Mouse (Mus musculus) neural tube, embryonic 12.5 days (tissue): ENCODE results near the gene Elavl1. TPM values are rescaled to one million over a fixed set of nuclear protein-coding genes. Genes with fewer than 3 reads are reported as not detected.
A peak's percentile ranks its signal among the peaks of the same experiment; 100 is the strongest.

Experiments
- ATAC-seq: fragments of 200-750 bp; cut with Nextera tagmentation; 2 replicates; pipeline ENCODE4 v1.8.0; 2017; ENCODE audit warnings: low read depth, mild to moderate bottlenecking, moderate TSS enrichment, moderate library complexity; ENCODE audit not compliant: low FRiP score
- H3K27ac ChIP-seq: fragments of 300-500 bp; sonication (generic); 2 replicates; pipeline ENCODE4 v1.5.1; 2016
- H3K27me3 ChIP-seq: fragments of 300-500 bp; sonication (generic); replicated peaks from 2 replicates; pipeline ENCODE4 v1.6.1; 2016; ENCODE audit warnings: mild to moderate bottlenecking
- H3K36me3 ChIP-seq: fragments of 300-500 bp; sonication (generic); 2 replicates; pipeline ENCODE4 v1.6.1; 2016; ENCODE audit warnings: mild to moderate bottlenecking
- H3K4me1 ChIP-seq: fragments of 300-500 bp; sonication (generic); 2 replicates; pipeline ENCODE4 v1.6.1; 2016
- H3K4me2 ChIP-seq: fragments of 300-500 bp; sonication (generic); replicated peaks from 2 replicates; pipeline ENCODE4 v1.6.1; 2016; ENCODE audit warnings: mild to moderate bottlenecking
- H3K4me3 ChIP-seq: fragments of 300-500 bp; sonication (generic); 2 replicates; pipeline ENCODE4 v1.5.1; 2016
- H3K9ac ChIP-seq: fragments of 300-500 bp; sonication (generic); 2 replicates; pipeline ENCODE4 v1.6.1; 2016; ENCODE audit warnings: mild to moderate bottlenecking
- H3K9me3 ChIP-seq: fragments of 300-500 bp; sonication (generic); 2 replicates; pipeline ENCODE4 v1.6.1; 2016; ENCODE audit warnings: mild to moderate bottlenecking
- WGBS: fragments of 180-500 bp; shearing (Covaris S2); methylation state at CpG from one replicate; pipeline ENCODE4 v1.1.7; 2016; 5-methylcytosine and 5-hydroxymethylcytosine counted together
- polyA plus RNA-seq: library from polyadenylated mRNA; unstranded; fragments of >200 nt; fragmentation: Nextera tagmentation; extraction: Ambion mirVana; gene quantifications from 2 replicates; pipeline ENCODE4 v1.2.1, GENCODE M21; 2016

Gene Elavl1
- polyA plus RNA-seq, 1 experiment from 2014 or later, result 222 TPM

GRCm38 (mm10) chr8:4237814-4238433 is 87.3 kb downstream of the Elavl1 start:
- Histone ChIP-seq H3K4me1 (peaks cover 19% of the 10 kb centered on the region), H3K27ac (peak overlapping the region; percentile 76), H3K9me3 (no peaks in the 10 kb centered on the region), H3K4me3 (peak overlapping the region; percentile 80), H3K4me2 (peak overlapping the region; percentile 92), H3K9ac (peak overlapping the region; percentile 58), H3K36me3 (peaks cover 14% of the 10 kb centered on the region), H3K27me3 (0 out of 2 replicates have a peak, but pooled peaks cover 4% of the 10 kb centered on the region)
- WGBS, result 20% methylated on average over 15 of the region's 15 CpGs
- peak; percentile 36; the same call in 1 of the 2 replicates for ATAC-seq

Other genes starting within 250 kb of the Elavl1 start
- gene Cd209f, start 219.6 kb downstream of the Elavl1 start, polyA plus RNA-seq, result not detected in 2 replicates
- not detected in 2 replicates for gene Cd209g, start 191.3 kb downstream of the Elavl1 start, polyA plus RNA-seq
- gene Evi5l, start 158.8 kb downstream of the Elavl1 start, polyA plus RNA-seq, result 72.1 and 74.7 TPM in 2 replicates
- 40.7 and 41.6 TPM in 2 replicates for gene Prr36, start 108.0 kb downstream of the Elavl1 start, polyA plus RNA-seq
- 0.05 and 0.08 TPM in 2 replicates for gene Lrrc8e, start 98.6 kb downstream of the Elavl1 start, polyA plus RNA-seq
- 43.4 and 50.9 TPM in 2 replicates for gene Map2k7, start 86.7 kb downstream of the Elavl1 start, polyA plus RNA-seq
- 1.2 and 1.5 TPM in 2 replicates for gene Gm49320, start 86.5 kb downstream of the Elavl1 start, polyA plus RNA-seq
- 5.4 and 8.1 TPM in 2 replicates for gene Tgfbr3l, start 77.2 kb downstream of the Elavl1 start, polyA plus RNA-seq
- 60.6 and 63.2 TPM in 2 replicates for gene Snapc2, start 72.3 kb downstream of the Elavl1 start, polyA plus RNA-seq
- gene Ctxn1, start 66.1 kb downstream of the Elavl1 start, polyA plus RNA-seq, result 209 and 218 TPM in 2 replicates
- gene Timm44, start 49.5 kb downstream of the Elavl1 start, polyA plus RNA-seq, result 44.9 and 53.2 TPM in 2 replicates
- gene Ccl25, start 203 bp downstream of the Elavl1 start, polyA plus RNA-seq, result 21.2 and 22.8 TPM in 2 replicates
- 20.4 and 24.3 TPM in 2 replicates for gene Cers4, start 167.6 kb upstream of the Elavl1 start, polyA plus RNA-seq